Mouse (Mus musculus) midbrain, embryonic 12.5 days (tissue): Measurements from ENCODE around the gene Palm. TPM values are rescaled to one million over a fixed set of nuclear protein-coding genes. Genes with fewer than 3 reads are reported as not detected.

Source experiments
- ATAC-seq: fragments of 200-750 bp; cut with Nextera tagmentation; 2 replicates; pipeline ENCODE4 v1.8.0; 2017; ENCODE audit warnings: low read depth, moderate TSS enrichment, moderate library complexity; ENCODE audit not compliant: low FRiP score
- H3K27ac ChIP-seq: fragments of 300-500 bp; sonication (generic); replicated peaks from 2 replicates; pipeline ENCODE4 v1.5.1; 2016; ENCODE audit warnings: mild to moderate bottlenecking
- H3K27me3 ChIP-seq: fragments of 300-500 bp; sonication (generic); 2 replicates; pipeline ENCODE4 v1.6.1; 2016; ENCODE audit warnings: mild to moderate bottlenecking
- H3K36me3 ChIP-seq: fragments of 300-500 bp; sonication (generic); 2 replicates; pipeline ENCODE4 v1.6.1; 2016
- H3K4me1 ChIP-seq: fragments of 300-500 bp; sonication (generic); 2 replicates; pipeline ENCODE4 v1.6.1; 2016
- H3K4me2 ChIP-seq: fragments of 300-500 bp; sonication (generic); replicated peaks from 2 replicates; pipeline ENCODE4 v1.6.1; 2016; ENCODE audit warnings: mild to moderate bottlenecking, moderate library complexity
- H3K4me3 ChIP-seq: fragments of 300-500 bp; sonication (generic); 2 replicates; pipeline ENCODE4 v1.5.1; 2016; ENCODE audit warnings: mild to moderate bottlenecking
- H3K9ac ChIP-seq: fragments of 300-500 bp; sonication (generic); replicated peaks from 2 replicates; pipeline ENCODE4 v1.6.1; 2016; ENCODE audit warnings: mild to moderate bottlenecking, moderate library complexity
- H3K9me3 ChIP-seq: fragments of 300-500 bp; sonication (generic); 2 replicates; pipeline ENCODE4 v1.6.1; 2016; ENCODE audit warnings: mild to moderate bottlenecking
- WGBS: fragments of 180-500 bp; shearing (Covaris S2); methylation state at CpG from one replicate; pipeline ENCODE4 v1.1.7; 2016; 5-methylcytosine and 5-hydroxymethylcytosine counted together
- polyA plus RNA-seq: library from polyadenylated mRNA; unstranded; fragments of >200 nt; fragmentation: Nextera tagmentation; extraction: Ambion mirVana; gene quantifications from 2 replicates; pipeline ENCODE4 v1.2.1, GENCODE M21; 2016

Palm gene
- polyA plus RNA-seq, 1 experiment from 2014 or later, result 204 TPM

DNA sequence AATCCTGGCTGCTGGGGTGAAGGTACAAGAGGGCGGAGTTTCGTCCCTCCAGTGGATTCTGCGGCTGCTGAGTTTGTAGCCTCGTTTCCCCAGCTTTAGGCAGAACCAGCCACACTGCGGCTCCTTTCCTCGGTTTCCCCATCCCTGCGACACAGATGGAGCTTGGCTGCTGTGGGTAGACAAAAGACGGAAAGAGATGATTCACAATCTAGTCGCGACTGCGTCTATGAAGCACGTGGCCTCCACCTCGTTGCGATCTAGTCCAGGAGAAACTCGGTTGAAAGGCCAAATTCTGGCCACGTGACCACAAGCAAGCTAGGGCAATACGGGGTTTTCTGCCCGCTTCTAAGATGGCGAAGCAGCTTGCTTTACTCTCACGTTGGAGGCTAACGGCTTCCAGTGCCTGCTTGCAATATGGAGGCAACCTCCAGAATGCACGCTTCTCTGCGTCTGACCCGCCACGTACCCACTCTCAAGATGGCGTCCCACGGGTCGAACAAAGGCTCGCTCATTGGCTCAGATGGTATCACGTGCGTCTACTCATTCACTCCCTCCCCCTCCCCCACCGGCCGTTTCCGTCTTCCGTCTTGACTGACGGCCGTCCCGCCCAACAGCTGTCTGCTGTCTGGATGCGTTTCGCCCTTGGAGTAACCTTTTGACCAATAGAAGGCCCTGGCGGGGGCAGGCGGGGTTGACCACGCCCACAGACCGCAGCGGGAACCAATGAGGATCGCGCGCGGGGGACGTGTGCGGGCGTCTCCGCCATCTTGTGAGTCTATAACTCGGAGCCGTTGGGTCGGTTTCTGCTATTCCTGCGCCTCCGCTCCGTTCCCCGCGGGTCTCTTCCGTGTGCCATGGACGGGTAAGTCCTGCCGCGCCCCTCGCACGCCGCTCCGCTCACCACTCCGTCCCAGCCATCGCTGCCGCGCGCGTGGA is 60.8 kb downstream of the Palm start, which contains the start of gene Ptbp1:
TSS of gene Ptbp1 (plus strand) at position 568 of the 936 bp plus-strand sequence.
- peak within 1 kb of the TSS; percentile 98 for H3K9ac ChIP-seq
- H3K4me3 ChIP-seq, result peak within 1 kb of the TSS; percentile 99
- H3K9me3 ChIP-seq, result no peaks in the 10 kb centered on the region
- peak; percentile 92 for ATAC-seq
- peaks cover 61% of the 10 kb centered on the region for H3K4me1 ChIP-seq
- H3K36me3 ChIP-seq, result peaks cover 24% of the 10 kb centered on the region
- H3K4me2 ChIP-seq, result peak within 1 kb of the TSS; percentile 100
- H3K27me3 ChIP-seq, result no peaks in the 10 kb centered on the region
- WGBS, result 0% methylated on average over 73 of the region's 75 CpGs
- peak within 1 kb of the TSS; percentile 100 for H3K27ac ChIP-seq

DNA sequence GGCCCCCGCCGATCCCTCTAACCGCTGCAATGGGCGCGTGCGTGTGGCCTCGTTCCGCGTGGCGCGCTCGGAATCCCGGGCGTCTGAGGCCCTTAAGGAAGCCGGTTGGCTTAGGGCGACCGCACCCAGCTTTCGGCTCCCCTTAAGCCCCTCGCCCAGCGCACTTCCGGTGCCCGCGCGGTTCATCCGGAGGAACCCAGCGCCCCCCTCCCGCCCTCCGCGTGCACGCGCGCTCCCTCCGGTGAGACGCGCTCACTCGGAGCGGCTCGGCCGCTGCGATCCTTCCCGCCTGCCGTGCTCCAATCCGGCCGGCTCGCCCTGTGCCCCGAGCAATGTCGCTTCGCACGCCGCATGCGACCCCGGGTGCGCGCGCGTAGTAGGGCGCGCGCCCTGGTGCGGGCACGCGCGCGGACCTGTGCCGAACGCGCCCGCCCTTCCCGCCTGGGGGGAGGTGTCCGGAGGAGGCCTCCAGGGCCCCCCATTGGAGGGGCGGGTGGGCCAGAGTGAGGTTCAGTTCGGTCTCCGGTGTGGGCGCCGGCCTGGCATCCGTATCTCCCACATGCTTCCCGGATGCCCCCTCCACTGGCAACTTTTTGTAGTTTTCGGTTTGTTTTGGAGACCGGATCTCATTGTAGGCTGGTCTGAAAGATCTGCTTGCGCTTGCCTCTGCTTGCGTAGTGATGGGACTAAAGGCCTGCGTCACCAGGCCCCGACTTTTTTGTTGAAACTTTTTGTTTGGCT is 61.6 kb downstream of the Palm start:
- WGBS, result under 1% methylated on average over 82 of the region's 83 CpGs
- Histone ChIP-seq H3K36me3 (peaks cover 33% of the 10 kb centered on the region), H3K9ac (peak overlapping the region; percentile 98), H3K27ac (peak overlapping the region; percentile 100), H3K9me3 (no peaks in the 10 kb centered on the region), H3K4me2 (peak overlapping the region; percentile 100), H3K27me3 (no peaks in the 10 kb centered on the region), H3K4me1 (peaks cover 61% of the 10 kb centered on the region), H3K4me3 (peak overlapping the region; percentile 99)
- peak; percentile 35 for ATAC-seq

- H3K4me2 ChIP-seq, result peak overlapping the region; percentile 100
- no peaks in the 10 kb centered on the region for H3K27me3 ChIP-seq
- peak overlapping the region; percentile 100 for H3K27ac ChIP-seq
- H3K9me3 ChIP-seq, result no peaks in the 10 kb centered on the region
- 6% methylated on average over 10 of the region's 10 CpGs for WGBS
- peaks cover 40% of the 10 kb centered on the region for H3K36me3 ChIP-seq
- no peak for ATAC-seq
- H3K9ac ChIP-seq, result peak overlapping the region; percentile 98
- peak overlapping the region; percentile 99 for H3K4me3 ChIP-seq
- peaks cover 61% of the 10 kb centered on the region for H3K4me1 ChIP-seq
Measured at GRCm38 (mm10) chr10:79855558-79856184, 62.3 kb downstream of the Palm start.

- Histone ChIP-seq H3K27ac (peak overlapping the region; percentile 56; the same call in 1 of the 2 replicates), H3K27me3 (no peaks in the 10 kb centered on the region), H3K9ac (peak overlapping the region; percentile 98), H3K4me1 (peaks cover 57% of the 10 kb centered on the region), H3K4me3 (peak overlapping the region; percentile 99), H3K36me3 (peaks cover 46% of the 10 kb centered on the region), H3K9me3 (no peaks in the 10 kb centered on the region), H3K4me2 (peak overlapping the region; percentile 100)
- WGBS, result 53% methylated on average over 6 of the region's 6 CpGs
- ATAC-seq, result no peak
Measured at GRCm38 (mm10) chr10:79856280-79856679, 62.9 kb downstream of the Palm start.

GRCm38 (mm10) chr10:79856704-79857451 is 63.5 kb downstream of the Palm start:
- WGBS, result 70% methylated on average over 7 of the region's 7 CpGs
- H3K4me1 ChIP-seq, result peaks cover 51% of the 10 kb centered on the region
- peaks cover 52% of the 10 kb centered on the region for H3K36me3 ChIP-seq

GRCm38 (mm10) chr10:79857452-79857811 is 64.1 kb downstream of the Palm start:
- no peaks in the 10 kb centered on the region for H3K9me3 ChIP-seq
- peak overlapping the region; percentile 99 for H3K4me3 ChIP-seq
- H3K9ac ChIP-seq, result peak overlapping the region; percentile 98
- H3K36me3 ChIP-seq, result peaks cover 57% of the 10 kb centered on the region
- peaks cover 45% of the 10 kb centered on the region for H3K4me1 ChIP-seq
- H3K27ac ChIP-seq, result peak overlapping the region; percentile 56
- H3K27me3 ChIP-seq, result no peaks in the 10 kb centered on the region
- no peak for ATAC-seq
- WGBS, result 50% methylated on average over 4 of the region's 4 CpGs
- H3K4me2 ChIP-seq, result peak overlapping the region; percentile 100

More at GRCm38 (mm10) chr10:79856704-79857451, 63.5 kb downstream of the Palm start:
- no peaks in the 10 kb centered on the region for H3K27me3 ChIP-seq
- H3K4me3 ChIP-seq, result peak overlapping the region; percentile 99
- H3K27ac ChIP-seq, result peak overlapping the region; percentile 56
- ATAC-seq, result no peak
- peak overlapping the region; percentile 100 for H3K4me2 ChIP-seq
- no peaks in the 10 kb centered on the region for H3K9me3 ChIP-seq
- H3K9ac ChIP-seq, result peak overlapping the region; percentile 98

GRCm38 (mm10) chr10:79857894-79858293 is 64.5 kb downstream of the Palm start:
- Histone ChIP-seq H3K27ac (peak overlapping the region; percentile 46), H3K4me3 (peak overlapping the region; percentile 99), H3K4me1 (peaks cover 41% of the 10 kb centered on the region), H3K4me2 (peak overlapping the region; percentile 100), H3K9ac (peak overlapping the region; percentile 98; the same call in 1 of the 2 replicates), H3K27me3 (no peaks in the 10 kb centered on the region), H3K9me3 (no peaks in the 10 kb centered on the region), H3K36me3 (peaks cover 62% of the 10 kb centered on the region)
- 88% methylated on average over 2 of the region's 2 CpGs for WGBS
- ATAC-seq, result no peak

GRCm38 (mm10) chr10:79858416-79859074 is 65.2 kb downstream of the Palm start:
- no peak for ATAC-seq
- Histone ChIP-seq H3K4me3 (peak overlapping the region; percentile 3; the same call in 1 of the 2 replicates), H3K9ac (peak overlapping the region; percentile 98; the same call in 1 of the 2 replicates), H3K27me3 (no peaks in the 10 kb centered on the region), H3K27ac (peak overlapping the region; percentile 46; the same call in 1 of the 2 replicates), H3K4me2 (peak overlapping the region; percentile 100), H3K4me1 (peaks cover 36% of the 10 kb centered on the region), H3K36me3 (peaks cover 68% of the 10 kb centered on the region), H3K9me3 (no peaks in the 10 kb centered on the region)
- 66% methylated on average over 17 of the region's 17 CpGs for WGBS

GRCm38 (mm10) chr10:79859116-79859515 is 65.7 kb downstream of the Palm start:
- Histone ChIP-seq H3K27me3 (no peaks in the 10 kb centered on the region), H3K9ac (no peak overlapping the region), H3K36me3 (peaks cover 73% of the 10 kb centered on the region), H3K4me1 (peaks cover 36% of the 10 kb centered on the region), H3K4me3 (no peak overlapping the region), H3K4me2 (no peak overlapping the region), H3K27ac (no peak overlapping the region), H3K9me3 (no peaks in the 10 kb centered on the region)
- no peak for ATAC-seq
- WGBS, result 92% methylated on average over 11 of the region's 11 CpGs

- WGBS, result 95% methylated on average over 26 of the region's 26 CpGs
Measured at GRCm38 (mm10) chr10:79860079-79860911, 66.9 kb downstream of the Palm start.

More at GRCm38 (mm10) chr10:79860079-79860911, 66.9 kb downstream of the Palm start:
- Histone ChIP-seq H3K27ac (no peak overlapping the region; the same call in 1 of the 2 replicates), H3K36me3 (peaks cover 85% of the 10 kb centered on the region), H3K4me3 (no peak overlapping the region), H3K9ac (no peak overlapping the region), H3K27me3 (no peaks in the 10 kb centered on the region), H3K4me1 (peaks cover 37% of the 10 kb centered on the region), H3K9me3 (no peaks in the 10 kb centered on the region), H3K4me2 (no peak overlapping the region)
- no peak for ATAC-seq
